Mouse (Mus musculus) cerebellum, postnatal 10 days (tissue): Measurements from ENCODE around the gene Psmc1.

Experiments used
- DNase-seq, 2 experiments: peaks; one replicate each; pipeline ENCODE4 v3.0.0; 2021; ENCODE audit warnings: mixed read lengths in 2 of 2

The Psmc1 gene

GRCm38 (mm10) chr12:100109986-100110696 is at the start of gene Psmc1:
Psmc1 (plus strand) TSS chr12:100110154.
- peak; percentile 87 to 91 for DNase-seq

DNA sequence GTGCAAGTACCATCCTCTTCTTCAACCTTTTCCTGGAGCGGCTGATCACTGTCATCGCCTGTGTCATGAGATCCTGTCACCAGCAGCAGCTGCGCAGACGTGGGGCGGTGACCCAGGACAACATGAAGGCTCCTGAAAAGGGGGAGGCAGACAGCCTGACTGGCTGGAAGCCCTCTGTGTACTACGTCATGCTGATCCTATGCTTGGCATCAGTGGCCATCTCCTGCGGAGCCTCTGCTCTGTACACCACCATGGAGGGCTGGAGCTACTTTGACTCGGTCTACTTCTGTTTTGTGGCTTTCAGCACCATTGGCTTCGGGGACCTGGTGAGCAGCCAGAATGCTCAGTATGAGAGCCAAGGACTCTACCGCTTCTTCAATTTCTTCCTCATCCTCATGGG is 48.9 kb upstream of the Psmc1 start:
- peak; percentile 47 to 53 for DNase-seq

GRCm38 (mm10) chr12:100061826-100062225 is 48.1 kb upstream of the Psmc1 start:
- DNase-seq: no peak

- peak; percentile 17 to 21 for DNase-seq
Observed at GRCm38 (mm10) chr12:100062584-100062983, 47.4 kb upstream of the Psmc1 start.

DNA sequence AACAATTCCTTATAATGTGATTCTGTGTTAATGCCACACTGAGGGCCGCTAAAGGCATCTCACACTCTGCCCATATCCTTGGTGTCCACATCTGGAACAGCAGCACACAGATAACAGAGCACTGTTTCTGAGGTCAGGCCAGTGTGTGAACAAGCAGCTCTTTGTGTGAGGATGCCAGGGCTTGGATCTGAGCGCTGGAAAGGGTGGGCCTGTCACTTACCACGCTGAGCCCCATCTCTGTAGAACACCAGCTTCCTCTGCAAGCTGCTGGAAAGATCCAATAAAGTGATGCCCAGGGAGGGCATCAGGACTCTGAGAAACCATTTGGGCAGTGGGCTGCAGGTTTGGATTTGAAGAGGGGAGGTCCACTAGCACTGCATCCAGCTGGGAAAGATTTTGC is 44.8 kb upstream of the Psmc1 start:
- no peak for DNase-seq

DNA sequence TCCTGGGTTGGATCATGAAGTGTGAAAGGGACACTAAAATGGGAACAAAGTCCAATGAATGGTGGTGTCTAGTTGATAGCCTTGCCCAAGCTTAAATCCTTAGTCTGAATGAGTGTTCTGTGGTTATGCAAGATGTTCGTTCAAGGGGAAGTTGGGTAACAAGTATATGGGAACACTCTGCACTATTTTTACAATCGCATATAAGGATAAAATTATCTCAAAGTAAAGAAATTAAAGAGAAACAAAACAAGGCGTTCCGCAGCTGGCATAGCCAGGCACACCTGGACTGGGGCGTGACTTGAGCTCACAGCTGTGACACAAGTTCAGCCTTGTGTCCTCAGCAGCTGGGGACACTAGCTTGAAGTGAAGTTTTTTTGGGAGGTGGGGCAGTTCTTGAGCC is 42.5 kb upstream of the Psmc1 start:
- DNase-seq: no peak

DNA sequence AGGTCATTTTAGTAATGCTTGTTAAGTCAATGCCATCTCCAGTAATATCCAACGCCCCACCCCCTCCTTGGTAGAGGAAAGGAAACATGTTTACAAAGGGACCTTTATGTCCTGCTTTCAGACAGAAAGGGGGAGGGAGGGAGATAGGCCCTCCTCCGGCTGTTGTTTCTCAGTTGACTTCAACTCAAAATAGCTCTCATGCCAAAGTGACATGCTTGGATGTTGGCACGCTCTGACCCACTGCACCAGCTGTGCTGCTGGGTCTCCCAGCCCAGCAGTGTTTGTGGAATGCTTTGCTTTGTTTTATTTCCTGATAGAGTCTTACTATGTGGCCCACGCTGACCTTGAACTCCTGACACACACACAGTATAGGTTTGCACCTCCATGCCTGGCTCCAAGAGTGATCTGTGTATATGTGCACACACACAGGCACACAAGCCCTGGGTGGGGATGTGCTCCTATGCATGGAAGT is 36.7 kb upstream of the Psmc1 start:
- DNase-seq: peak; percentile 23 to 37

GRCm38 (mm10) chr12:100075715-100076114 is 34.2 kb upstream of the Psmc1 start:
- no peak for DNase-seq

- DNase-seq: no peak
Observed at GRCm38 (mm10) chr12:100079636-100080286, 30.2 kb upstream of the Psmc1 start.

DNA sequence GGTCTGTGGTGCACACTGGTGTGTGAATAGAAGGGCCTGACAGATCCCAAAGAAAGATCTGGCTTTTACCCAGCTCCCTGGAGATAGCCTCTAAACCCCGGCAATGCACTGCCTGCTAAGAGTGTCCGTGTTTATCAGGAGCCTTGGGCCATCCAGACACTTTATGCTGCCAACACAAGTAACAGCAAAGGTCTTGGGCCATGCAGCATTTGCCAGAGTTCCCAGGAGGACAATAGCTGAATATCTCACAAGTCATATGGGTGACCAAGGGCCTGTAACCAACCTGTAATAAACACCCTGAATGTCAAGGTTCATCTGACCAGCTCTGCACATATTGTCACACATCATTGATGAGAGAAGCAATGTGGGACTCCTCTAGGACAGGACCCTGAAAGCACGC is 21.9 kb upstream of the Psmc1 start:
- DNase-seq: peak; percentile 28 to 45

DNA sequence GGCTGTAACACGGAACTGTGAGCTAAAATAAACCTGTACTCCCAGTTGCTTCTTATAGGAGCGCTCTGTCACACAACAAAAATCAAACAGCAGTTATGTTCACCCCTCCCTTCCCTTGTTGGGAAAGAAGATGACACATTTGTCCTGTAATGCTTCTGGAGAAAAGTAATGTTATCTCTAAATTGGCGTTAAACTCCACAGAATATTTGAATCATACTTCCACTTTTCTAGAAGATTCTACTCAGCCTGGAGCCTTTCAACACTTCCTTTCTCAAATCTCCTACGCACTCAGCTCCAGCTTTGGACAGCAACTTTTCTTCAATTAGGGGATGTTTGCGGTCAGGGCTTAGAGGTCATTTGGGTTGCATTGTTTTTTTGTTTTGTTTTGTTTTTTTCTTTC is 20.7 kb upstream of the Psmc1 start:
- no peak for DNase-seq

DNA sequence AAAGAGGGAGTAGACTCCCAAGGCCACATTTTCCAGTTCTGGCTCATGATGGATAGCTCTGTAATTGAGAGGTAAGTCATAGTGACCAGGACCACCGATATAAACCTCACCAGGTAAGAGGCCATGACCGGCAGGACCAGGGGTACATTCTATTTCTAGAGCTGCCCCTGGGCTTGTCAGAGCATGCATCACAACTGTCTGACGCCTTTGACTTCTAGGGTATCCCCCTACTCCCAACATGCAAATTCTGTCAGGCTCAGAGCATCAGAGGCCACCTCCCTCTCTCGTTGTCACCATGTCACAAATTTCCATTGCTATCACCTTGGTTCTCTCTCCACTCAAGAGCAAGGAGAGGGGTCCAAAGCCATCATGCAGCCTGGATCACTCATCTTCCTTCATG is 19.2 kb upstream of the Psmc1 start:
- DNase-seq: no peak

GRCm38 (mm10) chr12:100093046-100093445 is 16.9 kb upstream of the Psmc1 start:
- no peak for DNase-seq

DNA sequence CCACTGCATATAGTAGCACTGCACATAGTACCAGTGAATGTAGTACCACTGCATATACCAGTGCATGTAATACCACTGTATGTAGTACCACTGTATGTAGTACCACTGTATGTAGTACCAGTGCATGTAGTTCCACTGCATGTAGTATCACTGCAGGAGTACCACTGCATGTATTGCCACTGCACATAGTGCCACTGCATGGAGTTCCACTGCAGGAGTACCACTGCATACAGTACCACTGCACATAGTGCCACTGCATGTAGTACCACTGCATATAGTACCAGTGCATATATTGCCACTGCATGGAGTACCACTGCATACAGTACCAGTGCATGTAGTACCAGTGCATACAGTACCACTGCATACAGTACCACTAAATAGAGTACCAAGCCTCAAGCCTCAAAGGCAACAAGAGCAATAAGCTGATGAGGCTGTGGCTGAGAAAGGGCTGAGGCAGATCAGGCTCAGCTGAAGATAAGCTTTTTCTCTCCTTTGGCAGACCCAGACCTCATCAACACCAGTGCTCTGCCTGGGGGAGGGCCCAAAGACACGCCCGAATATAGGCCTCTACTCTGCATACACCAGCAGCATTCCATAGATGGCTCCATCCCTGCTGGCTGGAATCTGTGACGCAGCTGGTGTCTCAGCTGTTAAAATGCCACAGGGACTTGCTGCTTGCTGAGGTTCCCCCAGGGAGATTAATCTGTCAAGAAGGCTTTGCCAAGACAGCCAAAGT is 9.8 kb upstream of the Psmc1 start:
- DNase-seq: peak; percentile 21 to 31

DNA sequence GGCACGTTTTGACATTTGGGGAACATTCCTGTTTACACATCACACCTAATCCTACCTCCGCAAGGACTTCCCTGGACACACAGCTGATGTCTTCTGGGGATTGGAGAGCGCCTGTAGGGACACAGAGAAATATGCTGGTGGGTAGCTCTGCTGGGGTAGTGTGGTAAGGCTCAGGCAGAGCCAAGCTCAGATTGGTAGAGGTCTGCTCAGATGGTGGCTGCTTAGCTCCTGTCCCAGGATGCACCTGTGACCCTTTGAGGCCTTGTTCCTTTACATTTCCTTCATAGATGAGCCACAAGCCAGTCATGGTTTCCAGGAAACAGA is 9.3 kb upstream of the Psmc1 start:
- DNase-seq: no peak

DNA sequence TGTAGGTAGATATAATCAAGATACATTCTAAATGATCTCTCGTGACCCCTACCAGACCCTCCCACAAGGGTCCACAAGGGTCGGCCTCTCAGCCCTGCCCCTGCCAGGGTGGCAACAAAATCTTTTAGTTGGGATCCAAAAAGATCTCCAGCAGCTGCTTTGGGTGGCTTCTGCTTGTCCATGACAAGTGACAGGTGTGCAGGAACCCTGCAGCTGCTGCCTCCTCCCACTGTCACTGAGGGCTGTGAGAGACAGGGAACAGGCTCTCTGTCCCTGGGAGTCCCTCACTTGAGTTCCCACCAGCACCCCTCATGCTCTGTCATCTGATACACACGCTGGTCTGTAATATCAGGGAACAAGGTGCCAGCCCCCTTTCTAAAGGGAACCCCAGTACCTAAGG is 8.3 kb upstream of the Psmc1 start:
- no peak for DNase-seq

- no peak for DNase-seq
Observed at GRCm38 (mm10) chr12:100104530-100104929, 5.4 kb upstream of the Psmc1 start.

DNA sequence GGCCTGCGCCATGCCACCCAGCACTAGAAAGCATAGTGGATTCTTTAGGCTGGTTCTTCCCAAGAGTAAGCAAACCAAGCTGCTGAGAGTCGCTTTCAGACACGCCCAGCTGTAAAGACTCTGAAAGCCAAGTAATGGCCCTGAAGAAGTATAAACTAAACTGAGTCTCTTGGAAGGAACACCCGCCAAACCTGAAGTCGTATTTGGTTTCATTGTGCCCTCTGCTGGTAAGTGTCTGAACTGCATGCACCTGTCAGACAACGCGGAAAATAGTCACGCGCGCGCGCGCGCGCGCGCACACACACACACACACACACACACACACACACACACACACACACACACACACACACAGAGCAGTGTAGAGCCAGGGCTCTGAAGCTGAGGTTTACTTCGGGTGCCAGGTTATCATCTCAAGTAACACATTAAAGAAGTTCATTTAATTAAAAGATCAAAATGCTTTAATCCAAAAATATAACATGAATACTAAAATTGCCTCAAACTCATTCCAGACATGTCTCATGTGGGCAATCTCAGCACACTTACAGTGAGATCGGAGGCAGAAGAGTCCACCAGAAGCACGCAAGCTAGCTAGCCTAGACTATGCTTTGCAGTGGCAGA is 3.6 kb upstream of the Psmc1 start:
- peak; percentile 91 to 95 for DNase-seq

- no peak for DNase-seq
Observed at GRCm38 (mm10) chr12:100107436-100107835, 2.5 kb upstream of the Psmc1 start.

DNA sequence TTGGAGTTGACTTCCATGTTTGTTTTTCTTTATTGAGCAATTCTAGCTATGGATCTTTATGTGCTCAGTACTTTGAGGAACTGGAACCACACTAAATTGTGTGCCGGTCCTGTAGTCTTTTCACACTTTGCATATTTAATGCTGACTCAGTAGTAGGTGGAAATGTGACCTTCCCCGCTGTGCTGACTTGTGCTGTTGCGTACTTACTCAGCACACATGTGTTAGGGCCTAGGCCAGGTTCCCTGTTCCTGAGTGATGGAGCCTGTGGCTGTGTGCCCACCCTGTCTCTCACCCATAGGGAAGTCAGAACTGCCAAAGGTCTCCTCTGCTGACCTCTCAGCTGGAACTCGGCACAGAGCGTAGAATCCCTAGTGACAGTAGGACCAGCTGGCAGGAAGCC is 6.0 kb downstream of the Psmc1 start:
- no peak for DNase-seq

DNA sequence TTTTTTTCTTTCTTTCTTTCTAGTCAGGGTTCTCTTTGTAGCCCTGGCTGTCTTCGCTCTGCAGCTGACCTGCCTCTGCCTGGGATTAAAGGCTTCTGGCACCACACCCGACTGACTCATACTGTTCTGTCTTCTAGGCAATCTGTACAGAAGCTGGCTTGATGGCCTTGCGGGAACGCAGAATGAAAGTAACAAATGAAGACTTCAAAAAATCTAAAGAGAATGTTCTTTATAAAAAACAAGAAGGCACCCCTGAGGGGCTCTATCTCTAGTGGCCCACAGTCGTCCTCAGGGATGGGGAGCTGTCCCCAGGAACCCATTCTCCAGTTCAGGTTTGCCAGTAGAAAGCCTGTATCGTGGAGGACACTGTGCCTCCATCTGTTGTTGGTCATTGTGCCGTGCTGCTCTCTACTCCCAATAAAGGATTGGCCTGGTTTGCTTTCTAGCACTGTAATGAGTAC is 13.0 kb downstream of the Psmc1 start:
- peak; percentile 70 to 71 for DNase-seq

DNA sequence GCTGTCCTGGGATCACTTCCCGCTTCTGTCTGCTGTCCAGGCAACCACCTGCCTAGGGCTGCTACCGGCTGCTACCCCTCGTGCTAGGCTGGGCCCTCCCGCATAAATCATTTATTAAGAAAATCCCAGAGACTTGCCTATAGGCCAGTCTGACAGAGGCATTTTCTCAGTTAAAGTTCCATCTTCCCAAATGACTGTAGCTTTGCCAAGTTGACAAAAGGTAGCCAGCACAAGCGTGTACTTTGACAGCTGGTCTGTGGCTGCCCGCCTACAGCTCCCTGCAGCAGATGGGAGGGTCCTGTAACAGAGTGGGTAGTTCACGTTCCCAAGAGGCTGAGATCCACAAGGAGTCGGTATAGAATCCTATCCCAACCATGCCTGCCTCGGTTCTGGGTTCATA is 13.5 kb downstream of the Psmc1 start:
- DNase-seq: peak; percentile 70 to 72
